Mouse (Mus musculus): Measurements from ENCODE around the gene Utp15. TPM values are rescaled to one million over a fixed set of nuclear protein-coding genes. Genes with fewer than 3 reads are reported as not detected.

The Utp15 gene
- polyA plus RNA-seq, 1 experiment from 2014 or later = 40.9 TPM

GRCm38 (mm10) chr13:98298833-98299758 lies 36.3 kb upstream of the Utp15 start:
- Histone ChIP-seq H3K9me3 (ENCODE audit: low read depth, low read length) (no peaks in the 10 kb centered on the region), H3K4me1 (ENCODE audit: insufficient read depth) (no peaks in the 10 kb centered on the region), H3K36me3 (ENCODE audit: insufficient read depth) (no peaks in the 10 kb centered on the region), H3K9ac (no peak overlapping the region), H3K27me3 (ENCODE audit: insufficient read depth, low read length) (no peaks in the 10 kb centered on the region), H3K4me3 (ENCODE audit: low read depth, low read length) (no peak overlapping the region), H3K4me2 (peak overlapping the region; percentile 45), H3K27ac (ENCODE audit: low read depth) (no peak overlapping the region)
- ATAC-seq (ENCODE audit: insufficient read depth) (peak; percentile 75), DNase-seq (peak; percentile 96)
- WGBS = 43% methylated on average over 21 of the region's 21 CpGs
- peak; percentile 81 for TF ChIP-seq CTCF (IDR thresholded peaks at IDR 0.05; ENCODE audit: low read depth)

- no peaks in the 10 kb centered on the region for H3K27me3 ChIP-seq (ENCODE audit: insufficient read depth, low read length)
- H3K36me3 ChIP-seq (ENCODE audit: insufficient read depth) = no peaks in the 10 kb centered on the region
- WGBS = 95% methylated on average over 6 of the region's 6 CpGs
- peak; percentile 36; the same call in 1 of the 2 replicates for TF ChIP-seq CTCF (IDR thresholded peaks at IDR 0.05; ENCODE audit: low read depth)
- ATAC-seq (ENCODE audit: insufficient read depth) (no peak), DNase-seq (no peak)
- H3K27ac ChIP-seq (ENCODE audit: low read depth) = no peak overlapping the region
- H3K4me2 ChIP-seq = no peak overlapping the region
- no peaks in the 10 kb centered on the region for H3K4me1 ChIP-seq (ENCODE audit: insufficient read depth)
- no peak overlapping the region for H3K4me3 ChIP-seq (ENCODE audit: low read depth, low read length)
- H3K9ac ChIP-seq = no peak overlapping the region
- no peaks in the 10 kb centered on the region for H3K9me3 ChIP-seq (ENCODE audit: low read depth, low read length)
These were observed 35.1 kb upstream of the Utp15 start for GRCm38 (mm10) chr13:98297883-98298482.

GRCm38 (mm10) chr13:98296072-98296471 lies 33.2 kb upstream of the Utp15 start:
- Histone ChIP-seq H3K27ac (ENCODE audit: low read depth) (no peak overlapping the region), H3K9ac (no peak overlapping the region), H3K36me3 (ENCODE audit: insufficient read depth) (no peaks in the 10 kb centered on the region), H3K27me3 (ENCODE audit: insufficient read depth, low read length) (no peaks in the 10 kb centered on the region), H3K4me1 (ENCODE audit: insufficient read depth) (no peaks in the 10 kb centered on the region), H3K4me2 (no peak overlapping the region), H3K4me3 (ENCODE audit: low read depth, low read length) (no peak overlapping the region), H3K9me3 (ENCODE audit: low read depth, low read length) (no peaks in the 10 kb centered on the region)
- ATAC-seq (ENCODE audit: insufficient read depth) (no peak; the same call in 1 of the 2 replicates), DNase-seq (peak; percentile 33)
- 40% methylated on average over 5 of the region's 5 CpGs for whole genome bisulfite sequencing
- no peak for TF ChIP-seq CTCF (IDR thresholded peaks at IDR 0.05; ENCODE audit: low read depth)

- Histone ChIP-seq H3K4me3 (ENCODE audit: low read depth, low read length) (no peak overlapping the region), H3K27me3 (ENCODE audit: insufficient read depth, low read length) (no peaks in the 10 kb centered on the region), H3K9ac (no peak overlapping the region), H3K4me1 (ENCODE audit: insufficient read depth) (no peaks in the 10 kb centered on the region), H3K27ac (ENCODE audit: low read depth) (no peak overlapping the region), H3K9me3 (ENCODE audit: low read depth, low read length) (no peaks in the 10 kb centered on the region), H3K36me3 (ENCODE audit: insufficient read depth) (no peaks in the 10 kb centered on the region), H3K4me2 (no peak overlapping the region)
- TF ChIP-seq CTCF (IDR thresholded peaks at IDR 0.05; ENCODE audit: low read depth) = no peak
- DNase-seq = no peak
- no peak for ATAC-seq (ENCODE audit: insufficient read depth)
- 73% methylated on average over 8 of the region's 8 CpGs for WGBS
These were observed 28.9 kb upstream of the Utp15 start for GRCm38 (mm10) chr13:98291712-98292111.

GRCm38 (mm10) chr13:98290719-98291118 lies 27.9 kb upstream of the Utp15 start:
- 22% methylated on average over 2 of the region's 2 CpGs for WGBS
- Histone ChIP-seq H3K4me2 (no peak overlapping the region), H3K9ac (no peak overlapping the region), H3K9me3 (ENCODE audit: low read depth, low read length) (no peaks in the 10 kb centered on the region), H3K4me1 (ENCODE audit: insufficient read depth) (no peaks in the 10 kb centered on the region), H3K36me3 (ENCODE audit: insufficient read depth) (no peaks in the 10 kb centered on the region), H3K27me3 (ENCODE audit: insufficient read depth, low read length) (no peaks in the 10 kb centered on the region), H3K4me3 (ENCODE audit: low read depth, low read length) (no peak overlapping the region), H3K27ac (ENCODE audit: low read depth) (no peak overlapping the region)
- no peak for ATAC-seq (ENCODE audit: insufficient read depth)
- TF ChIP-seq CTCF (IDR thresholded peaks at IDR 0.05; ENCODE audit: low read depth) = peak; percentile 15; the same call in 1 of the 2 replicates
- DNase-seq = no peak

GRCm38 (mm10) chr13:98280990-98281650 lies 18.3 kb upstream of the Utp15 start:
- no peak overlapping the region for H3K4me3 ChIP-seq (ENCODE audit: low read depth, low read length)
- no peaks in the 10 kb centered on the region for H3K27me3 ChIP-seq (ENCODE audit: insufficient read depth, low read length)
- no peak overlapping the region for H3K27ac ChIP-seq (ENCODE audit: low read depth)
- no peaks in the 10 kb centered on the region for H3K4me1 ChIP-seq (ENCODE audit: insufficient read depth)
- no peaks in the 10 kb centered on the region for H3K36me3 ChIP-seq (ENCODE audit: insufficient read depth)
- no peak overlapping the region for H3K4me2 ChIP-seq
- ATAC-seq (ENCODE audit: insufficient read depth) = no peak
- TF ChIP-seq CTCF (IDR thresholded peaks at IDR 0.05; ENCODE audit: low read depth) = no peak
- no peaks in the 10 kb centered on the region for H3K9me3 ChIP-seq (ENCODE audit: low read depth, low read length)
- no peak for DNase-seq
- 74% methylated on average over 12 of the region's 12 CpGs for WGBS
- H3K9ac ChIP-seq = no peak overlapping the region

GRCm38 (mm10) chr13:98279686-98280085 lies 16.8 kb upstream of the Utp15 start, which contains the start of gene Gm21976:
Gene Gm21976 (plus strand): TSS chr13:98279887.
- no peaks in the 10 kb centered on the region for H3K9me3 ChIP-seq (ENCODE audit: low read depth, low read length)
- no peak within 1 kb of the TSS for H3K4me3 ChIP-seq (ENCODE audit: low read depth, low read length)
- no peak within 1 kb of the TSS for H3K9ac ChIP-seq
- no peaks in the 10 kb centered on the region for H3K4me1 ChIP-seq (ENCODE audit: insufficient read depth)
- no peak for DNase-seq
- TF ChIP-seq CTCF (IDR thresholded peaks at IDR 0.05; ENCODE audit: low read depth) = no peak
- no peaks in the 10 kb centered on the region for H3K27me3 ChIP-seq (ENCODE audit: insufficient read depth, low read length)
- WGBS = 69% methylated on average over 5 of the region's 5 CpGs
- no peak within 1 kb of the TSS for H3K27ac ChIP-seq (ENCODE audit: low read depth)
- no peak for ATAC-seq (ENCODE audit: insufficient read depth)
- H3K36me3 ChIP-seq (ENCODE audit: insufficient read depth) = peaks cover 4% of the 10 kb centered on the region
- no peak within 1 kb of the TSS for H3K4me2 ChIP-seq
